8 mouse cellular contexts compared by ENCODE assay signal in the genomic region with DNA sequence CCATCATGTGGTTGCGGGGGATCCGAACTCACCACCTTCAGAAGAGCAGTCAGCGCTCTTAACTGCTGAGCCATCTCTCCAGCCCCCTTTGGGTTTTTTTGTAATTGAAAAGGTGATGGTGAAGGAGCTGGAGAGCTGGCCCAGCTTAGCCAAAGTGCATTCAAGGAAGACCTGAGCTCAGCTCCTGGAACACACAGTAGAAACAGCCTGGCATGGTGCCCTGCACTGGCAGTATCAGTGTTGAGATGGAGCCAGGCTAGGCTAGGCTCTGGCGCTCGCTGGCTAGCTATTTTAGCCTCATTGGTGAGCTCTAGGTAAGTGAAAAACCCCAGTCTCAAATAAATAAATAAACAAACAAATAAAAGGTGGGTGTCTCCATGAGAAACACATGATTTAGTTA. TPM values are rescaled to one million over a fixed set of nuclear protein-coding genes. Genes with fewer than 3 reads are reported as not detected.
DNase-seq lines count a peak whose midpoint lies in the region; ATAC-seq lines count a peak whose summit lies in the region.

No protein-coding gene starts in this region.

- peaks cover 32% of the 10 kb centered on the region for H3K36me3 ChIP-seq in kidney, embryonic 15.5 days
- H3K36me3 ChIP-seq in midbrain, embryonic 11.5 days (ENCODE audit: control insufficient read depth, insufficient read depth, low read length) = peaks cover 3% of the 10 kb centered on the region

- no peaks in the 10 kb centered on the region for H3K27me3 ChIP-seq in kidney, embryonic 15.5 days
- no peaks in the 10 kb centered on the region for H3K27me3 ChIP-seq in midbrain, embryonic 11.5 days (ENCODE audit: control insufficient read depth, insufficient read depth, low read length)

- 82% methylated on average over 5 of the region's 5 CpGs for WGBS in kidney, embryonic 15.5 days
- 89% methylated on average over 5 of the region's 5 CpGs for WGBS in midbrain, embryonic 11.5 days

- no peak for ATAC-seq in kidney, embryonic 15.5 days (replicated peaks; ENCODE audit: low FRiP score)
- ATAC-seq in midbrain, embryonic 11.5 days (ENCODE audit: low FRiP score) = no peak

- H3K9me3 ChIP-seq in kidney, embryonic 15.5 days (replicated peaks) = no peaks in the 10 kb centered on the region
- H3K9me3 ChIP-seq in midbrain, embryonic 11.5 days (ENCODE audit: control insufficient read depth, low read length) = no peaks in the 10 kb centered on the region

- no peak overlapping the region for H3K27ac ChIP-seq in kidney, embryonic 15.5 days
- no peak overlapping the region for H3K27ac ChIP-seq in midbrain, embryonic 11.5 days (ENCODE audit: low read depth, low read length)

- H3K4me1 ChIP-seq in kidney, embryonic 15.5 days = peaks cover 12% of the 10 kb centered on the region
- H3K4me1 ChIP-seq in midbrain, embryonic 11.5 days (ENCODE audit: control insufficient read depth, insufficient read depth, low read length) = peaks cover 8% of the 10 kb centered on the region

- no peak overlapping the region for H3K4me3 ChIP-seq in kidney, embryonic 15.5 days (replicated peaks)
- H3K4me3 ChIP-seq in midbrain, embryonic 11.5 days (ENCODE audit: low read depth, low read length) = no peak overlapping the region

- peak; percentile 64 for DNase-seq in kidney, adult 18-20 months
- DNase-seq in 416B (ENCODE audit: low read depth) = peak; percentile 12
- DNase-seq in brain, adult 2 months (ENCODE audit: low read depth, low spot score) = peak; percentile 74
- DNase-seq in heart, adult 8-10 months (ENCODE audit: low spot score) = peak; percentile 62
- peak; percentile 23 for DNase-seq in ovary, postnatal 10 days (ENCODE audit: low spot score)
- DNase-seq in frontal cortex, postnatal 25 days (ENCODE audit: low spot score in 2 of 2) = no peak
- DNase-seq in midbrain, embryonic 11.5 days (ENCODE audit: low spot score, missing footprints) = no peak

- H3K4me2 ChIP-seq in kidney, embryonic 15.5 days = no peak overlapping the region
- no peak overlapping the region for H3K4me2 ChIP-seq in midbrain, embryonic 11.5 days

- no peak overlapping the region for H3K9ac ChIP-seq in kidney, embryonic 15.5 days
- no peak overlapping the region for H3K9ac ChIP-seq in midbrain, embryonic 11.5 days (ENCODE audit: low read length)

RNA-seq across cellular contexts. Expression of gene Ndufs1, which starts 5.6 kb away (rescaled TPM):
- 156 and 159 TPM in 2 replicates for polyA plus RNA-seq in kidney, embryonic 15.5 days (2015; fragmentation: Nextera tagmentation; extraction: Ambion mirVana)
- 100 to 1,000 TPM; 786 to 841 (median 811) TPM for total RNA-seq in heart, adult 8-10 months (2022)
- 138 and 152 TPM in 2 replicates for polyA plus RNA-seq in midbrain, embryonic 11.5 days (2014; fragmentation: Nextera tagmentation; extraction: Ambion mirVana)

RNA-seq across cellular contexts. Expression of gene Eef1b2, which starts 5.6 kb away (rescaled TPM):
- 542 and 580 TPM in 2 replicates for polyA plus RNA-seq in kidney, embryonic 15.5 days (2015; fragmentation: Nextera tagmentation; extraction: Ambion mirVana)
- 100 to 1,000 TPM; 335 to 493 (median 403) TPM for total RNA-seq in heart, adult 8-10 months (2022)
- polyA plus RNA-seq in midbrain, embryonic 11.5 days (2014; fragmentation: Nextera tagmentation; extraction: Ambion mirVana) = 465 and 509 TPM in 2 replicates

RNA-seq across cellular contexts. Expression of gene Gpr1, which starts 32.1 kb away (rescaled TPM):
- polyA plus RNA-seq in kidney, embryonic 15.5 days (2015; fragmentation: Nextera tagmentation; extraction: Ambion mirVana) = 0.10 and 0.13 TPM in 2 replicates
- total RNA-seq in heart, adult 8-10 months (2022) = under 1 TPM; 0.25 to 0.55 (median 0.40) TPM
- polyA plus RNA-seq in midbrain, embryonic 11.5 days (2014; fragmentation: Nextera tagmentation; extraction: Ambion mirVana) = 0.08 and 0.22 TPM in 2 replicates

Comparison
In these comparisons a context has a peak if more than half of its experiments do, and no peak if none do; other contexts are left out.
1. DNase-seq: peak in kidney, adult 18-20 months (single experiment), 416B (single experiment), brain, adult 2 months (single experiment), heart, adult 8-10 months (single experiment) and ovary, postnatal 10 days (single experiment); none in frontal cortex, postnatal 25 days (0 of 2) and midbrain, embryonic 11.5 days (single experiment).